Mouse (Mus musculus) thymus, postnatal 36 days (tissue): ENCODE results near the gene Nop2.

Source experiments
- DNase-seq, 2 experiments: peaks; one replicate each; pipeline ENCODE4 v3.0.0; 2022; ENCODE audit warnings: mixed read lengths in 2 of 2

Gene Nop2

GRCm38 (mm10) chr6:125110927-125111326, 20.8 kb upstream of the Nop2 start:
- DNase-seq = peak in 1 of 2 experiments; percentile 50

DNA sequence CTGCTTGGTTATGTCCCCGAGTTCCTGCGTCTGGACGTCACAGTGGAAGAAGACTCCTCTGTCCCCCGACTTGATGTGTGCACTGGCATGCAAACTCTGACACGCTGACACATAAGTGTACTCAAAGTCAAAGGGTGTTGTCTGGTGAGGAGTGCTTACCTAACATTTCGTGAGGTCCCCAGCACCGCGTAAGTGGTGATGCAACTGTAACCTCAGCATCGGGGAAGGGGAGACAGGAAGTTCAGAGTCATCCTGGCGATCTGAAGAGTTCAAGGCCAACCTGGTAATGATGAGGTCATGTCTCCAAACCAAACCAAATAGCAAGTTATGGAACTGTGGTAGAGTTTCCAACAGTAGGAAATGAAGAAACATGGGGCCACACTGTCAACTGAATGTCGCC, 19.2 kb upstream of the Nop2 start:
- DNase-seq = no peak

- DNase-seq = no peak
Observed at GRCm38 (mm10) chr6:125119387-125119786, 12.3 kb upstream of the Nop2 start.

DNA sequence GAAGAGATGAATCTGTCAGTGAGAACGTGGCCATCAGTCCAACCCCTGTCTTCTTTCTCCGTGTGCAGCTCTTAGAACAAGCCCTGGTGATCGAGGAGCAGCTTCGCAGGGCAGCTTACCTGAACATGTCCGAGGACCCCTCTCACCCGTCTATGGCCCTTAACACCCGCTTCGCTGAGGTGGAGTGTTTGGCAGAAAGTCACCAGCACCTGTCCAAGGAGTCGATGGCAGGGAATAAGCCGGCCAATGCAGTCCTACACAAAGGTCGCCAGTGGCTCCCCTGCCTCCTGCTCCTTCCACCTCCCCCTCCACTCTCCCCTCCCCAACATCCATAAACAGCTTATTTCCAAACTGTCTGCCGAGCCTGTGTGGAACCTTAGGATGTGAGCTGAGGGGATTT, 3.0 kb upstream of the Nop2 start:
- no peak for DNase-seq

GRCm38 (mm10) chr6:125129710-125130402, 1.9 kb upstream of the Nop2 start:
- DNase-seq = peak; percentile 27 to 56

DNA sequence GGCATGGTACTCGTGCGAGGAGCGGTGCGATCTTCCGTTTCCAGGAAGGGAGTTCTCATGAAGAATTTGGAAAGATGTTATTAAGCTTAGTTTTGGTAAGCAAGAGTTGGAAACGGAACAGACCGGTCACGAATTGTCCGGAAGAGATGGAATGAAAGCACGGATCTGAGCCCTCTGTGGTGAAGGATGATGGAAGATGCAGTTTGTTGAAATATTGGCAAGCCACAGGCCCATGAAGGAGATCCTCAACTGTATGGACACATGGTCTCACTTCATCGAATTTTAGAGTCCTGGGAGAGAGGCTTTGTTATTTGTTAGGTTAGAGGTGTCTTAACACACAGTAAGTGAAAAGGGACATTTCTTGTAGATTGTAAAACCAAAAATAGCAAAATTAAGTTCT, 761 bp downstream of the Nop2 start:
- DNase-seq = no peak

DNA sequence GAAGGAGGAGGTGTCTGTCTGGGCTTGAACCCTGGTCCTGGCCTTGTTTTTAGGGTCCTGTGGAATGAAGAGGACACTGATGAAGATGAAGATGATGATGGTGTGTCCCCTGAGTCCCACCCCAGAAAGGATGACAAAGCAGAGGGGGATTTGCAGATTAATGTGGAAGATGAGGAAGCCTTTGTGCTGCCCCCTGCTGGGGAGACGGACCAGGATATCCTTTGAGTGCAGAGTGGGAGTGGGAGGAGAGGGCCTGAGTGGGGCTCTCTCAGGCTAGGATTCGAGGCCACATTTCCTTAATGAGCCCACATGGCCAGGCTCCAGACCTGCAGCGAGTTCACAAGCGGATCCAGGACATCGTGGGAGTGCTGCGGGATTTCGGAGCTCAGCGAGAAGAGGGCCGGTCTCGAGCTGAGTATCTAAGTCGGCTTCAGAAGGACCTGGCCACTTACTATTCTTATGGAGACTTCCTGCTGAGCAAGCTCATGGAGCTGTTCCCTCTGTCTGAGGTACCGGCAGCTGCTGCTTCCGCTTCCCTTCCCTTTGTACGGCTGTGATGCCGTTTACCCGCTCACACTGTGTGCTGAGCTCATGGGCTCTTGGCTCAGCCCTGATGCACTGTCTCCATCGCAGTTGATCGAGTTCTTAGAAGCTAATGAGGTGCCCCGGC, 5.4 kb downstream of the Nop2 start:
- DNase-seq = peak; percentile 57 to 63

DNA sequence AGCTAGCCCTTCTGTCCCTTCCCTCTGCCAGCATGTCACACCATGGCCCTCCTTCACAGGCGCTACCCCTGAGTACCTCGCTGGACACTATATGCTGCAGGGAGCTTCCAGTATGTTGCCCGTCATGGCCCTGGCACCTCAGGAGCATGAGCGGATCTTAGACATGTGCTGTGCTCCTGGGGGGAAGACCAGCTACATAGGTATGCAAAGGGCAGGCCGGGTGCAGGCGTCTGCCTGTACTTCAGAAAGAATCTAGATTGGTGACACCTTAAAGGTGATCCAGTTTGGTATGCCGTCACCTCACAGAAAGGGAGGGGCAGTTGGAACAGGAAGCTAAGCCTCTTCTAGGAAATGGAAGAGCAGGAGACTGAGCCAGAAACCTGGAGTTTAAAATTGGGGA, 8.0 kb downstream of the Nop2 start:
- DNase-seq = no peak

DNA sequence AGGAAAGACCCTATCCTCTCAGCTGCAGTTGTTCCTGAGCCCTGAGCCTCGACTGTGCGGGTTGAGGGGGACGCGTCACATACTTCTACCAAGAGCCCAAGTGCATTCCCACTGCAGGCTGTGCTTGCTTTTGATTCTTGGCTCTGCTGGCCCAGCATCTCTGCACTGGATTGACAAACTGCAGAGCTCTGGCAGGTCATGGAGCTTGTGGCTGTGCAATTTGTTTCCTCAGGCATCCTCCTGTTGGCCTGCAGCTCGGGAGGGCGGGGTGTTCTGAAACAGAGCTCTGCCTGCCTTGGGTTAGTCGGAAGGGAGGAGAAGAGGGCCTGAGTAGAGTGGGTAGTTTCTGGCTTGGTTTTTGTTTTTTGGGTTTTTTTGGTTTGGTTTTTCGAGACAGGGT, 10.7 kb downstream of the Nop2 start:
- DNase-seq = no peak

GRCm38 (mm10) chr6:125143128-125143527, 11.4 kb downstream of the Nop2 start:
- DNase-seq = no peak

DNA sequence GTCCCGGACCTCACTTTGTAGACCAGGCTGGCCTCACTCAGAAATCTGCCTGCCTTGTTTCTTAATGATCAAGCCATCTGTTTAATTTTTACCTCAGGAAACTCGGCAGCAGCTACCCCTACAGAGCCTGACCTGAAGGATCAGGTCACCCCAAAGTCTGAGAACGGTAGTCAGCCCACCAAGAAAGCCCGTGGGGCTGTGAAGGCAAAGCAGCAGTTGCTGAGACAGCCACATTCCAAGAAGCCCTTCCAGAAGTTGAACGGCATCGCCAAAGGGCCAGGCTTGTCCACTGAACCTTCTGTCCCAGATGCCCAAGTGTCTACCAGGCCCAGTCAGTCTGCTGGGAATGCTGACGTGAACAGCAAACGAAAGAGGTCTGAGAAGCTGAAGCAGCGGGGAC, 12.2 kb downstream of the Nop2 start:
- DNase-seq = no peak

DNA sequence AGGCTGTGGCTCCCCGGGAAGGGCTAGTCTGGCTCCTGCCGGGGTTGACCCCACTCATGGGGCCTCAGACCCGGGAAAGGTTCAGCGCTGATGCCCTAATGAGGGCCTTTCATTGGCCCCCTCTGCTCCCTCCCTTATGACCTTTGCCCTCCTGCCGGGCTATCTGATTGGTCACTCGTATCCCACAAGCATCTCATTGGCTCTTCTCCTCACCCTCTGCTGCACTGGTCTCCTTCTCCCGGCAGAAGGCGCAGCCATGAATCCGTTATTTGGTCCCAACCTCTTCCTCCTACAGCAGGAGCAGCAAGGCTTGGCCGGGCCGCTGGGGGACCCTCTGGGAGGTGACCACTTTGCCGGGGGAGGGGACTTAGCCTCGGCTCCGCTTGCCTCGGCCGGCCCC, 13.3 kb downstream of the Nop2 start, which contains the start of gene Iffo1:
Iffo1 (plus strand) TSS at position 241 of the 400 bp plus-strand sequence.
- DNase-seq = peak; percentile 81 to 87

GRCm38 (mm10) chr6:125145479-125145951, 13.8 kb downstream of the Nop2 start:
- DNase-seq = no peak

DNA sequence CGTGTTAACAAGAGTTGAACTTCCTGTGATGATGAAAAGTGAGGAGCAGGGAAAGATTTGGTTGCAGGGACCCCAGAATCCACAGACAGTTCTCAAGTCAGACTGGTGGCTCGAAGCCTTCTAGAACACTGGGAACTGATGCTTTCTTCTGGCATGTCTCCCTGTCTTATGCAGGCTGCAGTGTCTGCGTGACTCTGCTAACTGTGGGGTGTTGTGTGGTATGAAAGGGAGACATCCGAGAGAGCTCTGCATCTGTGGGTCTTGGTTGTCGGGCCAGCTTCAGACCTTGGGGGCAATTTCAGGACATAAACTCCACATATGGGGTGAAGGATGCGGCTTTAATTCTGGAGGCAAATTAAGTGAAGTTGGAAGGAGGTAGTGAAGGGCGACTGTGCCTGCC, 14.4 kb downstream of the Nop2 start:
- DNase-seq = no peak

DNA sequence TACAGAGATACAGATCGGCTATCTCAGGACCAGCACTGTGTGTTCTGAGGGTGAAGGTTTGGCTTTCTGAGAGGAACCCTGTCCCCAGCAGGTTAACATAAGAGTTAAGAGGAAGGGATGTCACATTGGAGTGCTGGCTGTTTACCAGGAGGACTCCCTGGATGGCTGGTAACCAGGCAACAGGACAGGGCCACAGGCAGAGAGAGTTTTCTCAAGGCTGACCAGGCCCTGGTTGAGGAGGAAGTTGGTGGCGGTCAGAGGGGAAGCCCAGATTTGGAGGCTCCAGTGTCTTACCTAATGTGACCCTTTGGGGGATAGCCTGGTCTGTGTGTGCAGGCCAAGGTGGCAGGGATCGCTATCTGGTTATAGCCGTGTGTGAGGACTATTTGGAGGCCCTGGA, 15.1 kb downstream of the Nop2 start:
- DNase-seq = no peak

DNA sequence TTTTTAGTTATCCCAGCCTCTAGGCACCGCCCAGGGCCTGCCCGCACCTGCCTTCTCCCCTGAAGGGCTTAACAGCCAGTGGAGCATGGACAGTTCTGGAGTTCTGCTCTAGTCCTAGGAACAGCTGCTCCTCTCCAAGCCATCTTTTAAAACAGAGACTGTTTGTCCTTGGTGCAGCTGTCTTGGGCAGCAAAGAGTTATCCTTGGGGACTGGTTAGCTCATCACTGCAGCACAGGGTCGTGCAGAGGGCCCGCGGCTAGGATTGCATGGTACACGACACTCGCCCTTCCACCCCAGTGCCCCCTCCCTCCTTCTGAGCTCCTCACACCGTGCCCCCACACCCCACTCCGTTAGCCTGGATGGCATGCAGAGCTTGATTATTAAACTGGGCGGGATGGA, 15.6 kb downstream of the Nop2 start:
- DNase-seq = no peak

DNA sequence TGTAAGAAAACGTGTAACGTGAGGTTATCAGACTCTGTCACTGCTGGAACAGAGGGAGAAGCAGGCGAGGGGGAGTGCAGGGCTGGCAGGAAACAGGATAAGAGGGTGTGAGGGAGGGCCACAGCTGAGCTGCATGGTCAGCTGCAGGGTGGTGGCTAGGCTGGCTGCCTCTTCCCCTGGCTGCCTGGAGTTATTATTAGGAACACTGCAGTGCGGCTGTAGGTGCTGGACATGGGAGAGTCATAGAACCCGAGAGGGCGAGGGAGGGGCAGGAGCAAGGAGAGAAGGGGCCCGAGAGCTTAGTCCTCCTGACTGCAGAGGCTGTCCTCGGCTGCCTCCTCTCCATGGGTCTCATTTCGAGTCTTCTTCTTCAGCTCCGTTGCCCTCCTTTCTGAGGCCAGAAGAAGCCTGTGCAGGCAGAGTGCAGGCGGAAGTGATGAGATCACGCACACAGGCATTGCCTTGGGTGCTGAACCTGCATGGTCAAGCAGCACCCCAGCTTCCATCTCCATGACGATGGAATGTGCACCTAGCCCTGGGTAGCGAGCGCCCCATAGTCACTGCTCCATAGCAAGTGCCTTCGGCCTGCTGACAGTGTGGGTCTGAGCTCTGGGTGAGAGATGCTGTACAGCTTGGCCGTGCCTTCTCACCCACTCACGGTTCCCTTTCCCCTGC, 16.7 kb downstream of the Nop2 start:
- no peak for DNase-seq

- DNase-seq = no peak
Observed at GRCm38 (mm10) chr6:125148926-125149568, 17.3 kb downstream of the Nop2 start.

DNA sequence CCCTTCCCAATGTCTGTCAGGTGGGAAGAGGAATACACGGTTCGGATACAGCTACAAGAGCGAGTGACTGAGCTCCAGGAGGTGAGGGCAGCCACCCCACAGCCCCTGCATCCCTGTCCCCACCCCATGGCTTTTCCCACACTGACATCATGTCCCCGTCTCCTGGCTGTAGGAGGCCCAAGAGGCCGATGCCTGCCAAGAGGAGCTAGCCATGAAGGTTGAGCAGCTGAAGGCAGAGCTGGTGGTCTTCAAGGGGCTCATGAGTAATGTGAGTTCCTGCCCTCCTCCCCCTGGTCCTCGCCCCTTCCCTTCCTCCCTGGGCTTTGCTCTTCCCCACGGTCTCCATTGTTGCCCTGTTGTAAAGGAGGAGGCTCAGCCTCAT, 17.9 kb downstream of the Nop2 start:
- no peak for DNase-seq

GRCm38 (mm10) chr6:125152212-125153017, 20.7 kb downstream of the Nop2 start:
- no peak for DNase-seq

GRCm38 (mm10) chr6:125153018-125153389, 21.3 kb downstream of the Nop2 start:
- DNase-seq = no peak

DNA sequence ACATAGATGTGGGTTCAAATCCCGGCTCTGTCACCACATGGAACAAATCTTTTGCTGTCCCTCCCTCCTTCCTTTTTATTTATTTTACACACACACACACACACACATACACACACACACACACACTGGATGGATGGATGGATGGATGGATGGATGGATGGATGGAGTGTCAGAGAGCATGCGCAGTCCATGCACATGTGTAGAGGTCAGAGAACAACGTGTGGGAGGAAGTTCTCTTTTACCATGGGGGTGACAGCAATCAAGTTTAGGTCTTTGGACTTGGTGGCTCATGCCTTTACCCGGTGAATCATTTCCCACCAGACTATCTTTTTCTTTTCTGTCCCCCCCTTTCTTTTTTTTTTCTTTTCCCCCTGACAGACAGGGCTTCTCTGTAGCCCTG, 22.0 kb downstream of the Nop2 start:
- DNase-seq = no peak

DNA sequence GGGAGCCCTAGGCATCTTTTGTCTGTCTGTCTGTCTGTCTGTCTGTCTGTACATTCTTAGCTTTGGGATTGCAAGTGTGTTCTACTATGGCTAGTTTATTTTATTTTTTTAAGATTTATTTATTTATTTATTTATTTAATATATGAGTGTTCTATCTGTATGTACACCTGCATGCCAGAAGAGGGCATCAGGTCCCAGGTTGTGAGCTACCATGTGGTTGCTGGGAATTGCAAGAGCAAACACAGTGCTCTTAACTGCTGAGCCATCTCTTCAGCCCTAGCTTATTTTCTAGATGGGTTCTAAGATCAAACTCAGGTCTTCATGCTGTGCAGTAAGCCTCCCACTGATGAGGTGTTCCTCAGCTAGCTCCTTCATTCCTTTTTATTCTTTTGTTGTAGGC, 22.8 kb downstream of the Nop2 start:
- no peak for DNase-seq
